Mouse (Mus musculus) cortical plate, adult 2 months (tissue): ENCODE measurements at regions not wholly inside any gene's neighbourhood (a gene's known extent, or its start where the extent isn't known, plus 50 kb on each side); places are given as distances from the start of the nearest gene placed in this dataset.

Experiments used
- H3K27ac ChIP-seq: fragments of 200-500 bp; 2 replicates; pipeline ENCODE4 v1.5.1; 2012; ENCODE audit warnings: low read length, control low read depth, inconsistent platforms; ENCODE audit not compliant: insufficient read depth
- H3K4me1 ChIP-seq: fragments of 200-500 bp; 2 replicates; pipeline ENCODE4 v1.6.1; 2011; ENCODE audit warnings: low read length; ENCODE audit not compliant: control insufficient read depth, insufficient read depth
- H3K4me3 ChIP-seq: fragments of 200-500 bp; 2 replicates; pipeline ENCODE4 v1.5.1; 2011; ENCODE audit warnings: mild to moderate bottlenecking, low read length, control low read depth; ENCODE audit not compliant: insufficient read depth
- CTCF ChIP-seq: fragments of 200-500 bp; IDR thresholded peaks from 2 replicates; pipeline ENCODE4 v1.5.1; 2011; ENCODE audit warnings: mild to moderate bottlenecking, control low read depth, low read length; ENCODE audit not compliant: insufficient read depth; ENCODE audit errors: extremely low read depth
- POLR2A ChIP-seq: fragments of 200-500 bp; IDR thresholded peaks from 2 replicates; pipeline ENCODE4 v1.6.1; 2011; ENCODE audit warnings: mild to moderate bottlenecking, low read length, control low read depth; ENCODE audit not compliant: insufficient read depth; ENCODE audit errors: extremely low read depth

- no peak overlapping the region for H3K27ac ChIP-seq
- no peak overlapping the region for H3K4me3 ChIP-seq
- TF ChIP-seq POLR2A (no peak), CTCF (no peak)
- H3K4me1 ChIP-seq = peaks cover 1% of the 10 kb centered on the region; the same call in 1 of the 2 replicates
These were observed 250.2 kb downstream of the Rplp1 start for GRCm38 (mm10) chr9:61664000-61664622.

GRCm38 (mm10) chr9:61662055-61663028, 252.0 kb downstream of the Rplp1 start:
- Histone ChIP-seq H3K4me1 (peaks cover 1% of the 10 kb centered on the region; the same call in 1 of the 2 replicates), H3K27ac (no peak overlapping the region), H3K4me3 (no peak overlapping the region)
- TF ChIP-seq CTCF = no peak
- no peak for TF ChIP-seq POLR2A

- TF ChIP-seq CTCF (no peak), POLR2A (no peak)
- Histone ChIP-seq H3K4me1 (peaks cover 1% of the 10 kb centered on the region; the same call in 1 of the 2 replicates), H3K27ac (no peak overlapping the region), H3K4me3 (no peak overlapping the region)
These were observed 254.2 kb downstream of the Rplp1 start for GRCm38 (mm10) chr9:61660191-61660590.

GRCm38 (mm10) chr9:61657996-61658395, 256.3 kb downstream of the Rplp1 start:
- TF ChIP-seq POLR2A (no peak), CTCF (no peak)
- Histone ChIP-seq H3K4me1 (peaks cover 1% of the 10 kb centered on the region; the same call in 1 of the 2 replicates), H3K4me3 (no peak overlapping the region), H3K27ac (no peak overlapping the region)

- no peak overlapping the region for H3K4me3 ChIP-seq
- no peak for TF ChIP-seq CTCF
- no peak for TF ChIP-seq POLR2A
- H3K4me1 ChIP-seq = no peaks in the 10 kb centered on the region
- H3K27ac ChIP-seq = no peak overlapping the region
These were observed 258.8 kb downstream of the Rplp1 start for GRCm38 (mm10) chr9:61655433-61655981.

- Histone ChIP-seq H3K4me3 (no peak overlapping the region), H3K27ac (no peak overlapping the region), H3K4me1 (no peaks in the 10 kb centered on the region)
- no peak for TF ChIP-seq CTCF
- no peak for TF ChIP-seq POLR2A
These were observed 268.5 kb downstream of the Rplp1 start for GRCm38 (mm10) chr9:61645661-61646425.

GRCm38 (mm10) chr9:61640739-61641138, 268.6 kb downstream of the Tle3 start:
- Histone ChIP-seq H3K27ac (no peak overlapping the region), H3K4me3 (no peak overlapping the region), H3K4me1 (no peaks in the 10 kb centered on the region)
- TF ChIP-seq CTCF (no peak), POLR2A (no peak)

- no peak for TF ChIP-seq CTCF
- no peak for TF ChIP-seq POLR2A
- H3K4me1 ChIP-seq = no peaks in the 10 kb centered on the region
- no peak overlapping the region for H3K4me3 ChIP-seq
- no peak overlapping the region for H3K27ac ChIP-seq
These were observed 266.7 kb downstream of the Tle3 start for GRCm38 (mm10) chr9:61638908-61639307.

GRCm38 (mm10) chr9:61633936-61634335, 261.8 kb downstream of the Tle3 start:
- H3K4me3 ChIP-seq = no peak overlapping the region
- H3K27ac ChIP-seq = no peak overlapping the region
- no peak for TF ChIP-seq POLR2A
- TF ChIP-seq CTCF = no peak
- no peaks in the 10 kb centered on the region for H3K4me1 ChIP-seq
